Mouse (Mus musculus) brain, embryonic 18.5 days (tissue): Measurements from ENCODE around the gene Gm30083.

Experiments
- DNase-seq: peaks from one replicate; pipeline ENCODE4 v3.0.0-alpha.2; 2012; ENCODE audit warnings: low read depth, low spot score

Gm30083 gene

DNA sequence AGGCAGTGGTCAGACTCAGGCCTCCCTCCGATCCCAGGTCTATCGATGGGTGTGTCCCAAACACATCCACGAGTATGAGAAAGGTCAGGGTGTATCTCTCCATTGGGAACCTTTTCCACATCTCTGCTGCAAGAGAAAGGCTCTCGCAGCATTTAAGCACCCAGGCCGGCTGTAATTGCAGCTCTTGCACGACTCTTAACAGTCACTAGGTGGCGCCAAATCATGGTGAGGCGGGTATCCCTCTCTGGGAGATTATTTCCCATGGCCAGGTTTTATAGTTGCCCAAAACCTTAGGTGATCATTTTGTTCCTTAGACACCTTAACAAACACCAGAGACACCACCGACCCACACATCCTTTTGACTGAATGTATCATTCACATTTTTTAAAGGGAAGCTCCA is 55.6 kb downstream of the Gm30083 start:
- DNase-seq: no peak

DNA sequence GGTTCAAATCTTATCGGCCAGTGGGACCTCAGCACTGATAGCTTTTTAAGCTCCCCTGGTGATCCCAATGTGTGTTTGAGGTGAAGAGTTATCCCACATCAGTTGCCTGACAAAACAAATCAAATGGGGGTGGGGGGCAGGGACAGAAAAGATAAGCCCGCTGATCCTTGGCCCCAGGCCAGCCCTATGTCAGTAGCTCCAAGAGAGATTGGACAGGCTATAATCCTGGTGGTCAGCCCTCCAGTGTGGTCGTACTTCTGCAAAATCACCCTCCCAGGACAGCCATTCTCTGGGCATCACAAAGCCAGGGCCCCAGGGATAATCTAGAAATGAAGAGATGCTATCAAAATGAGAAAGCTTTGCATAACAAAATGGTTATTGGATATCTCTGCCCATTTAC is 56.1 kb downstream of the Gm30083 start:
- no peak for DNase-seq

GRCm38 (mm10) chr14:33958186-33958585 is 56.8 kb downstream of the Gm30083 start:
- DNase-seq: no peak

- no peak for DNase-seq
Measured at GRCm38 (mm10) chr14:33956055-33956454, 58.9 kb downstream of the Gm30083 start.

DNA sequence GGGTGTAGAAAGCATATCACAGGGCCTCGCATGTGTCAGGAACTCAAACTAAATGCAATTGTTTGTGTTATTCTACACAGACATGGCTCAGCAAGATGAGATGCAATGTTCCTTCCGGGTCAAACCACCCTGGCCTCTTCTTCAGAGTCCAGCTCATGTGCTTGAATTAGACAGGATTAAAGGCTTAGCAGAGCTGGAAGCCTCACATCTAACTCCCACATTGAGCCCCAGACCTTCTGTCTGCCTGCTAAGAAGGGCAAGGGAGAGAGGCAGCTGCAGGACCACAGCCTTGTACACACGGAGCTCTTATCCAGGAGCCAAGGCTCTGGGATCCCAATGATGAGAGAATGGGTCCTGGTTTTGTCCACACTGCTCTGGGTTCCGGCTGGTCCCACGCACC is 61.2 kb downstream of the Gm30083 start, which contains the start of gene Rbp3:
Rbp3 (plus strand) TSS at position 243 of the 400 bp plus-strand sequence.
- no peak for DNase-seq

GRCm38 (mm10) chr14:33952233-33952981 is 62.6 kb downstream of the Gm30083 start:
- no peak for DNase-seq

GRCm38 (mm10) chr14:33946125-33946524 is 68.9 kb downstream of the Gm30083 start:
- DNase-seq: no peak

DNA sequence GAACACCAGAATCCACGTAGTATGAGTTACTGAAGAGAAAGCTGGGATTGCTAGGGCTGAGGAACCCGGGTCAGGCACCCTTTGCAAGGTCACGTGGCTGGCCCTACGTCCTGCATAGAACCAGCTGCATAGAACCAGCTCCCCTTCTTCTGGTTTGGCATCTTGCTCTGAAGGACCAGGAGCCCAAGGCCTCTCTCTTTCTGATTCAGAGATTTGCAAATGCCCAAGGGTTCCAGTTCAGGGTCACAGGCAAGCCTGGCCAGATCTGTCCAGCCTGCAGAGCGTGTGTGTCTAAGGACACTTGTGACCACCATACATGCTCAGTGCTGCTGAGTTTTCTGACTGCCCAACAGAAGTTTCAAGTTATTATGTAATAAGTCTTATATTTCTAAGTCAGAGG is 72.8 kb downstream of the Gm30083 start:
- DNase-seq: no peak

- DNase-seq: no peak
Measured at GRCm38 (mm10) chr14:33940739-33941138, 74.2 kb downstream of the Gm30083 start, which contains the start of gene Gdf2. Gene Gdf2 (plus strand): TSS chr14:33941039.

GRCm38 (mm10) chr14:33939117-33939516 is 75.9 kb downstream of the Gm30083 start:
- DNase-seq: no peak
